Mouse (Mus musculus): ENCODE results near the gene Nox3. TPM values are rescaled to one million over a fixed set of nuclear protein-coding genes. Genes with fewer than 3 reads are reported as not detected.
A peak's percentile ranks its signal among the peaks of the same experiment; 100 is the strongest.

The Nox3 gene
- not detected in 2 replicates for polyA plus RNA-seq (2014; fragmentation: Nextera tagmentation; extraction: Ambion mirVana)

DNA sequence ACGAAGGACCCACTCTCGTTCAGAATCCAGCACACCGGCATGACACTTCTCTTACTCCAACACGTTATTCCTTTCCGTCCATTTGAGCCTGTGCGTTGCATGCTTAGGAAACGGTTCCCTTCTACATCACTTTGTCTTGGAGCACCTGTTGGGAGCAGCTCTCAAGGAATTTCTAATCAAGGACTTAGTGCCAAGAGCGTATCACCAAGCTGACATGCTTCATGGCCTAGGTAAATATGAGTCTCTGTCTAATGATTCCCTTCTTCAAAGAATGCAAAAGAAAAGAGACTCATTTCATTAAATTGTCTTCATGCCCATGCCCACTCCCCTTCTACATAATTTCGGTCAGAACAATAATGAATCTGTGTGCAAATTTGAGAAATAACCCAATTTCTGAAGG, at the start of gene Nox3:
Gene Nox3 (minus strand): TSS at position 101 of the 400 bp plus-strand sequence.
- Histone ChIP-seq H3K27me3 (ENCODE audit: control insufficient read depth, insufficient read depth, low read length) (no peaks in the 10 kb centered on the region), H3K9me3 (replicated peaks; ENCODE audit: control insufficient read depth, low read length) (no peaks in the 10 kb centered on the region), H3K4me1 (ENCODE audit: control insufficient read depth, insufficient read depth, low read length) (no peaks in the 10 kb centered on the region), H3K4me2 (no peak within 1 kb of the TSS), H3K9ac (ENCODE audit: low read depth, low read length) (no peak within 1 kb of the TSS), H3K36me3 (ENCODE audit: control insufficient read depth, insufficient read depth, low read length) (no peaks in the 10 kb centered on the region), H3K27ac (ENCODE audit: low read depth, low read length) (no peak within 1 kb of the TSS), H3K4me3 (ENCODE audit: low read depth, low read length) (no peak within 1 kb of the TSS)
- WGBS (ENCODE audit: insufficient replicate concordance) = 85% methylated on average over 9 of the region's 9 CpGs
- no peak for ATAC-seq (replicated peaks; ENCODE audit: insufficient number of reproducible peaks, low FRiP score, low TSS enrichment)

DNA sequence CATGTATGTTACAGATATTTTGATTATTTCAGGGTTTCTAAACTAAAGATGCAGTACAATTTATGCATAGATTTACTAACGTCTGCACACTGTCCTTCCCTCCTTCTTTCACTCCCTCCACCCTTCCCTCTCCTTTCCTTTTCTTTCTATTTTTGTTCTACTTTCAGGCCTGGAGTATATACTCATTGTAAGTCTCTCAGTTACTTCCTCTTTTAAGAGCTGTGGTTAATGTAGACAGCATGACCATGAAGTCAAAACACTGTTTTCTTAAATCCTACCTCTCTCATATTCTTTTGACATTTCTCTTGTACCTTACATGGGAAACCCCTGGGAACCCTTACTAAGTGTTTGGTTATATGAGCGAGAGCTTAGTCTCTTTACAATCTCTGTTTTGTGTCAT, 48.3 kb upstream of the Nox3 start:
- ATAC-seq (replicated peaks; ENCODE audit: insufficient number of reproducible peaks, low FRiP score, low TSS enrichment) = no peak
- WGBS (ENCODE audit: insufficient replicate concordance) = 77% methylated on average over 2 of the region's 2 CpGs
- H3K4me2 ChIP-seq = no peak overlapping the region
- H3K4me1 ChIP-seq (ENCODE audit: control insufficient read depth, insufficient read depth, low read length) = no peaks in the 10 kb centered on the region
- no peak overlapping the region for H3K27ac ChIP-seq (ENCODE audit: low read depth, low read length)
- no peaks in the 10 kb centered on the region for H3K27me3 ChIP-seq (ENCODE audit: control insufficient read depth, insufficient read depth, low read length)
- H3K36me3 ChIP-seq (ENCODE audit: control insufficient read depth, insufficient read depth, low read length) = no peaks in the 10 kb centered on the region
- no peak overlapping the region for H3K9ac ChIP-seq (ENCODE audit: low read depth, low read length)
- no peaks in the 10 kb centered on the region for H3K9me3 ChIP-seq (replicated peaks; ENCODE audit: control insufficient read depth, low read length)
- no peak overlapping the region for H3K4me3 ChIP-seq (ENCODE audit: low read depth, low read length)

DNA sequence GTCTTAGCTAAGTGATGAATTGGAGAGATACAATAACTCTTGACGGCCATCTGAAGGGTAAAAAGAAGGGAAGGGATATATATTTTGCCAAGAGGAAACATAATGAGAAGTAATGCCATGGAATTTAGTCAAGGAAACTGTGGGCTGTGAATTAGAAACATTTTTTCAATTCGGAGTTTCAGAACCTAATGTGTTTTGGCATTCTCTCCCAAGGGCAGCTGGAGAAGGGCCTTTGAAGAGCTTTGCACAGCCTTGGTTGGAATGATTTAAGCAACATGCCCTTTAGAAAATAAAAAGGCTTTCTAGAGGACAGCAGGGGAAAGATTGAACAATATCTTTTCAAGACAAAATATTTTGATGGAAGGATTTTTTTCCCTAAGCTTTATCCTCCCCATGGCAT, 40.9 kb upstream of the Nox3 start:
- WGBS (ENCODE audit: insufficient replicate concordance) = 88% methylated on average over 2 of the region's 2 CpGs
- no peaks in the 10 kb centered on the region for H3K4me1 ChIP-seq (ENCODE audit: control insufficient read depth, insufficient read depth, low read length)
- no peaks in the 10 kb centered on the region for H3K9me3 ChIP-seq (replicated peaks; ENCODE audit: control insufficient read depth, low read length)
- H3K4me3 ChIP-seq (ENCODE audit: low read depth, low read length) = no peak overlapping the region
- no peak overlapping the region for H3K9ac ChIP-seq (ENCODE audit: low read depth, low read length)
- H3K27me3 ChIP-seq (ENCODE audit: control insufficient read depth, insufficient read depth, low read length) = no peaks in the 10 kb centered on the region
- H3K36me3 ChIP-seq (ENCODE audit: control insufficient read depth, insufficient read depth, low read length) = no peaks in the 10 kb centered on the region
- no peak overlapping the region for H3K4me2 ChIP-seq
- no peak for ATAC-seq (replicated peaks; ENCODE audit: insufficient number of reproducible peaks, low FRiP score, low TSS enrichment)
- H3K27ac ChIP-seq (ENCODE audit: low read depth, low read length) = no peak overlapping the region

DNA sequence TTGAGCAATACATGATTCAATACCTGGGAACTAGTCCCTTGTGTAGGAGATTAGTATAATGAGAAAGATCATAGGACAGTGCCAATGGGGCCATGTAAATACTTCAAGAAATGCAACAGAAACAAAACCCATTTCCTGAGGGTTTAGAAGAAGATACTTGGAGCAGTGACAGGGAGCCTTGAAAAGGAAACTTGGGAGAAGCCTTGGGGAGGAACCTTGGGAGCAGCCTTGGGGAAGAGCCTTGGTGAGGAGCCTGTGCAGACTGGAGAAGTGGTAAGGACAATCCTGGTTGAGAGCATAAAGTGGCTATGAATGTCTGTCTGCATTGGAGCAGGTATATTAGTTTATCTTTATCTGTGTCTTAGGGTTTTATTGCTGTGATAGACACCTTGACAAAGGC, 38.2 kb upstream of the Nox3 start:
- H3K4me1 ChIP-seq (ENCODE audit: control insufficient read depth, insufficient read depth, low read length) = no peaks in the 10 kb centered on the region
- H3K27ac ChIP-seq (ENCODE audit: low read depth, low read length) = no peak overlapping the region
- no peak overlapping the region for H3K4me3 ChIP-seq (ENCODE audit: low read depth, low read length)
- no peaks in the 10 kb centered on the region for H3K36me3 ChIP-seq (ENCODE audit: control insufficient read depth, insufficient read depth, low read length)
- no peak overlapping the region for H3K4me2 ChIP-seq
- H3K27me3 ChIP-seq (ENCODE audit: control insufficient read depth, insufficient read depth, low read length) = no peaks in the 10 kb centered on the region
- no peak for ATAC-seq (replicated peaks; ENCODE audit: insufficient number of reproducible peaks, low FRiP score, low TSS enrichment)
- no peak overlapping the region for H3K9ac ChIP-seq (ENCODE audit: low read depth, low read length)
- no peaks in the 10 kb centered on the region for H3K9me3 ChIP-seq (replicated peaks; ENCODE audit: control insufficient read depth, low read length)

DNA sequence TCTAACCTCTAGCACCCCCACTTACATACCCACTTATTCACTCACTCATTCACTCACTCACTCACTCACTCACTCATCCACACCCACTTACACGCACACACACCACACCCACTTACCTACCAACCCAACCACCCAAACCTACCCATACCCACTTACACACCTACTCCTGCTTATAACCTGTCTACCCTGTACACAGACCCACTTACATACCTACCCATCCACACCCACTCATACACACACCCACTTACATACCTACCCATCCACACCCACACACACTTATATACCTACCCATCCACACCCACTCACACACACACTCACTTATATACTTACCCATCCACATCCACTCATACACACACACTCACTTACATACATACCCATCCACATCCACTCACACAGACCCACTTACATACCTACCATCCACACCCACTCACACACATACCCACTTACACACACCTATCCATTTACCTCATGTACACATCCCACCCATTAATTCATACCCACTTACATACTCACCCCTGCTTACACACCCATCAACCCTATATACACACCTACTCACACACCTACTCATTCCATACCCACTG, 9.4 kb upstream of the Nox3 start:
- Histone ChIP-seq H3K9me3 (replicated peaks; ENCODE audit: control insufficient read depth, low read length) (no peaks in the 10 kb centered on the region), H3K4me3 (ENCODE audit: low read depth, low read length) (no peak overlapping the region), H3K4me1 (ENCODE audit: control insufficient read depth, insufficient read depth, low read length) (no peaks in the 10 kb centered on the region), H3K36me3 (ENCODE audit: control insufficient read depth, insufficient read depth, low read length) (no peaks in the 10 kb centered on the region), H3K27me3 (ENCODE audit: control insufficient read depth, insufficient read depth, low read length) (no peaks in the 10 kb centered on the region), H3K9ac (ENCODE audit: low read depth, low read length) (no peak overlapping the region), H3K27ac (ENCODE audit: low read depth, low read length) (no peak overlapping the region), H3K4me2 (no peak overlapping the region)
- peak; percentile 31; the same call in 1 of the 2 replicates for ATAC-seq (replicated peaks; ENCODE audit: insufficient number of reproducible peaks, low FRiP score, low TSS enrichment)
- WGBS (ENCODE audit: insufficient replicate concordance) = 71% methylated on average over 1 of the region's 1 CpGs

DNA sequence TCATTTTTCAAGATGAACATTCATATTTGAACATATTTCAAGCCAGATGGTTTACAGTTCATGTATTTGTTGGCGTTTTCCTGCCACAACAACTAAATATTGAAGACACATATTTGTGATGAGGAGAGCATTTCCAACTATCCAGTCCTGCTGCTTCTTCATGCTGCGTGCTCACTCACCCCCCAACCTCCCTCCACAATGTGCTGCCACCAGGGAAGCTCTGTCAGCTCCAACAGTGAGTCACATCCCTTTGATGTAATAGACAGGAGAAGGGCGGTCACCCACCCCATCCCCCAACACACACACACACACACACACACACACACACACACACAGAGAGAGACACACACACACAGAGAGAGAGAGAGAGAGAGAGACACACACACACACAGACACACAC, 6.3 kb upstream of the Nox3 start:
- Histone ChIP-seq H3K4me3 (ENCODE audit: low read depth, low read length) (no peak overlapping the region), H3K27ac (ENCODE audit: low read depth, low read length) (no peak overlapping the region), H3K36me3 (ENCODE audit: control insufficient read depth, insufficient read depth, low read length) (no peaks in the 10 kb centered on the region), H3K9me3 (replicated peaks; ENCODE audit: control insufficient read depth, low read length) (no peaks in the 10 kb centered on the region), H3K27me3 (ENCODE audit: control insufficient read depth, insufficient read depth, low read length) (no peaks in the 10 kb centered on the region), H3K9ac (ENCODE audit: low read depth, low read length) (no peak overlapping the region), H3K4me2 (no peak overlapping the region), H3K4me1 (ENCODE audit: control insufficient read depth, insufficient read depth, low read length) (no peaks in the 10 kb centered on the region)
- no peak for ATAC-seq (replicated peaks; ENCODE audit: insufficient number of reproducible peaks, low FRiP score, low TSS enrichment)
- WGBS (ENCODE audit: insufficient replicate concordance) = 49% methylated on average over 3 of the region's 3 CpGs

DNA sequence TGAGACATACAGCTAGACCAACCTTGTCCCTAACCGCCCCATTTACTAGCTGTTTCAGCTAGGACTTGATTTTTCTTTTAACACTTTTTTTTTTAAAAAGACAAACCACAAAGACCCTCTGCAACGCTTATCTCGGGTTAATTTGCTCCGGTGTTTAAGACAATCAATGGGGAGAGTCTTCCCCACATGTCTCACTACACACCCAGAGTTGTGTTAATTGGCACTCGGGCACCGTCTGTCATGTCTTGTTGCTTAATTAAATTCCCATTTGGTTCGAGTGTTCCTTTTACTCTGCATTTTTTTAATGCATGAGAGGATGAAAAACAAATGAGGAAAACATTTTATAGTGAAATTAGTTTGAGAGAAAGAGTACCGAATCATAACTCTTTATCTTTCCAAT, 3.2 kb downstream of the Nox3 start:
- Histone ChIP-seq H3K27ac (ENCODE audit: low read depth, low read length) (no peak overlapping the region), H3K4me2 (no peak overlapping the region), H3K4me3 (ENCODE audit: low read depth, low read length) (no peak overlapping the region), H3K9ac (ENCODE audit: low read depth, low read length) (no peak overlapping the region), H3K9me3 (replicated peaks; ENCODE audit: control insufficient read depth, low read length) (no peaks in the 10 kb centered on the region), H3K27me3 (ENCODE audit: control insufficient read depth, insufficient read depth, low read length) (no peaks in the 10 kb centered on the region), H3K4me1 (ENCODE audit: control insufficient read depth, insufficient read depth, low read length) (no peaks in the 10 kb centered on the region), H3K36me3 (ENCODE audit: control insufficient read depth, insufficient read depth, low read length) (no peaks in the 10 kb centered on the region)
- 69% methylated on average over 8 of the region's 8 CpGs for WGBS (ENCODE audit: insufficient replicate concordance)
- no peak for ATAC-seq (replicated peaks; ENCODE audit: insufficient number of reproducible peaks, low FRiP score, low TSS enrichment)

DNA sequence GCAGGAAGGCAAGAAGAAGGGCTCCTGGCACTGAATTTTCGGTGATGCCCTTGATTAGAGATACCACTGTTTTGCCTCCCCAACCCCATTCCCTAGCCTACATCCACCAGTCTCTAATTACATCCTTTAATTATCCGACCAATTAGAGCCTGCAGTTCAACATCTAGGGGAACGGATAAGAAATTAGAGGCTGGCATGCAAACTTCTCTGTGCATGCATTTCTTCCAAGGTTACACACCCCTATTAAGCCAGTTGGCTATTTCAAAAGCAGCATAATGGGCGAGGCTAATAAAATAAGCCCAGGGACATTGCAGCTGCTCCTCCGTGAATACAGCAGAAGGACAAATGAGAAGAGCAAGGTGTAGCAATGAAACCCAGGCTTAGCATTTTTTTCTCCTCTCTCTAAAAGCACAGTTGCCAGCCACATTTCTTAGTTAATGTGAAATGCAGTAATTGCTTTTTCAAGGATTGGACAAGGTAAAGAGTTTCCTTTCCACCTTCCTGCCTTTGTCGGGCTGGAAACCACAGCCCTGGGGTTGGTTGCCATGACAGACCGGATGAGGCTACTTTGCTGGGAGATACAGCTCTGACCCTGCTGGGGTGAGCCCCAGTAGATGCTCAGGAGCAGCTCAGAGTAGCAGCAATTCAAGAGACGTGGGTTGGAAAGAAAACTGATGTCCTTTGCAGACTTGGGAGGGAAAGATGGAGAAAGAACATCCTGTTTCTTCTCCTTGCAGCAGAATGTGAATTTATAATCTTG, 5.4 kb downstream of the Nox3 start:
- no peaks in the 10 kb centered on the region for H3K4me1 ChIP-seq (ENCODE audit: control insufficient read depth, insufficient read depth, low read length)
- no peaks in the 10 kb centered on the region for H3K9me3 ChIP-seq (replicated peaks; ENCODE audit: control insufficient read depth, low read length)
- H3K36me3 ChIP-seq (ENCODE audit: control insufficient read depth, insufficient read depth, low read length) = no peaks in the 10 kb centered on the region
- ATAC-seq (replicated peaks; ENCODE audit: insufficient number of reproducible peaks, low FRiP score, low TSS enrichment) = no peak
- H3K4me2 ChIP-seq = no peak overlapping the region
- H3K27ac ChIP-seq (ENCODE audit: low read depth, low read length) = no peak overlapping the region
- 63% methylated on average over 8 of the region's 8 CpGs for WGBS (ENCODE audit: insufficient replicate concordance)
- no peak overlapping the region for H3K4me3 ChIP-seq (ENCODE audit: low read depth, low read length)
- H3K27me3 ChIP-seq (ENCODE audit: control insufficient read depth, insufficient read depth, low read length) = no peaks in the 10 kb centered on the region
- H3K9ac ChIP-seq (ENCODE audit: low read depth, low read length) = no peak overlapping the region

DNA sequence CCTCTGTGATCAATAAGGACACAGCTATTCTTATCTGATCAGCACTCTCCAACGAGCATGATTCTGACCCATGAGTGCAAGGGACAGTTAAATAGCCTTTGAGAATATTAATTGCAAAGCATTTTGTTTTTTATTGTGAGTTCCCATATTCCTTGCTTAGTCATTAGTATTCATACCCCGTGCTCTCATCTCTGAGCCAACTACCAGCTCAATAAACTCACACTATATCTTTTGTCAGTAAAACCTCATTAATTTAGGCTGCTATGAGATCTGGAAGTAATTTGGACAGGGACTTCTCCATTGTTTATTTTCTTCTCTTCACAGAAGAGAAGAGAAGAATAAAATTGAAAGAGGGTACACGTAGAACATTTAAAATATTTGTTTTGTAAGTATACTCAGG, 12.4 kb downstream of the Nox3 start:
- ATAC-seq (replicated peaks; ENCODE audit: insufficient number of reproducible peaks, low FRiP score, low TSS enrichment) = no peak
- H3K9ac ChIP-seq (ENCODE audit: low read depth, low read length) = no peak overlapping the region
- H3K27me3 ChIP-seq (ENCODE audit: control insufficient read depth, insufficient read depth, low read length) = no peaks in the 10 kb centered on the region
- H3K27ac ChIP-seq (ENCODE audit: low read depth, low read length) = no peak overlapping the region
- no peaks in the 10 kb centered on the region for H3K4me1 ChIP-seq (ENCODE audit: control insufficient read depth, insufficient read depth, low read length)
- H3K4me3 ChIP-seq (ENCODE audit: low read depth, low read length) = no peak overlapping the region
- no peaks in the 10 kb centered on the region for H3K9me3 ChIP-seq (replicated peaks; ENCODE audit: control insufficient read depth, low read length)
- 55% methylated on average over 3 of the region's 3 CpGs for WGBS (ENCODE audit: insufficient replicate concordance)
- no peak overlapping the region for H3K4me2 ChIP-seq
- no peaks in the 10 kb centered on the region for H3K36me3 ChIP-seq (ENCODE audit: control insufficient read depth, insufficient read depth, low read length)
